Mouse (Mus musculus) liver, embryonic 16.5 days (tissue): ENCODE data around the gene Slc22a14. TPM values are rescaled to one million over a fixed set of nuclear protein-coding genes. Genes with fewer than 3 reads are reported as not detected.

Experiments
- ATAC-seq: fragments of 200-750 bp; cut with Nextera tagmentation; 2 replicates; pipeline ENCODE4 v1.8.0; 2017; ENCODE audit warnings: low read depth, mild to moderate bottlenecking, moderate number of reproducible peaks, moderate library complexity
- H3K27ac ChIP-seq: fragments of 300-500 bp; sonication (generic); 2 replicates; pipeline ENCODE4 v1.5.1; 2014; ENCODE audit warnings: mild to moderate bottlenecking, low read length
- H3K27me3 ChIP-seq: fragments of 300-500 bp; sonication (generic); 2 replicates; pipeline ENCODE4 v1.6.1; 2014; ENCODE audit warnings: low read depth, low read length, mixed read lengths; ENCODE audit not compliant: control insufficient read depth, insufficient read depth
- H3K36me3 ChIP-seq: fragments of 300-500 bp; sonication (generic); 2 replicates; pipeline ENCODE4 v1.6.1; 2014; ENCODE audit warnings: mild to moderate bottlenecking; ENCODE audit not compliant: control insufficient read depth, insufficient read depth
- H3K4me1 ChIP-seq: fragments of 300-500 bp; sonication (generic); 2 replicates; pipeline ENCODE4 v1.6.1; 2014; ENCODE audit warnings: low read depth, low read length, mixed read lengths; ENCODE audit not compliant: control insufficient read depth
- H3K4me2 ChIP-seq: fragments of 300-500 bp; sonication (generic); 2 replicates; pipeline ENCODE4 v1.6.1; 2014; ENCODE audit warnings: low read depth, low read length, mixed read lengths
- H3K4me3 ChIP-seq: fragments of 300-500 bp; sonication (generic); 2 replicates; pipeline ENCODE4 v1.5.1; 2014; ENCODE audit warnings: low read depth, mild to moderate bottlenecking, low read length
- H3K9ac ChIP-seq: fragments of 300-500 bp; sonication (generic); 2 replicates; pipeline ENCODE4 v1.6.1; 2014; ENCODE audit warnings: low read depth, low read length
- H3K9me3 ChIP-seq: fragments of 300-500 bp; sonication (generic); replicated peaks from 2 replicates; pipeline ENCODE4 v1.6.1; 2016; ENCODE audit warnings: low read length; ENCODE audit not compliant: control insufficient read depth
- WGBS: fragments of 180-500 bp; shearing (Covaris S2); extraction: QIAGEN DNeasy Blood & Tissue Kit; methylation state at CpG from one replicate; pipeline ENCODE4 v1.1.7; 2014; ENCODE audit not compliant: insufficient replicate concordance; 5-methylcytosine and 5-hydroxymethylcytosine counted together
- polyA plus RNA-seq: library from polyadenylated mRNA; unstranded; fragments of >200 nt; fragmentation: Nextera tagmentation; extraction: Ambion mirVana; gene quantifications from 2 replicates; pipeline ENCODE4 v1.2.1, GENCODE M21; 2015

The Slc22a14 gene
- polyA plus RNA-seq, 1 experiment from 2014 or later = not detected

DNA sequence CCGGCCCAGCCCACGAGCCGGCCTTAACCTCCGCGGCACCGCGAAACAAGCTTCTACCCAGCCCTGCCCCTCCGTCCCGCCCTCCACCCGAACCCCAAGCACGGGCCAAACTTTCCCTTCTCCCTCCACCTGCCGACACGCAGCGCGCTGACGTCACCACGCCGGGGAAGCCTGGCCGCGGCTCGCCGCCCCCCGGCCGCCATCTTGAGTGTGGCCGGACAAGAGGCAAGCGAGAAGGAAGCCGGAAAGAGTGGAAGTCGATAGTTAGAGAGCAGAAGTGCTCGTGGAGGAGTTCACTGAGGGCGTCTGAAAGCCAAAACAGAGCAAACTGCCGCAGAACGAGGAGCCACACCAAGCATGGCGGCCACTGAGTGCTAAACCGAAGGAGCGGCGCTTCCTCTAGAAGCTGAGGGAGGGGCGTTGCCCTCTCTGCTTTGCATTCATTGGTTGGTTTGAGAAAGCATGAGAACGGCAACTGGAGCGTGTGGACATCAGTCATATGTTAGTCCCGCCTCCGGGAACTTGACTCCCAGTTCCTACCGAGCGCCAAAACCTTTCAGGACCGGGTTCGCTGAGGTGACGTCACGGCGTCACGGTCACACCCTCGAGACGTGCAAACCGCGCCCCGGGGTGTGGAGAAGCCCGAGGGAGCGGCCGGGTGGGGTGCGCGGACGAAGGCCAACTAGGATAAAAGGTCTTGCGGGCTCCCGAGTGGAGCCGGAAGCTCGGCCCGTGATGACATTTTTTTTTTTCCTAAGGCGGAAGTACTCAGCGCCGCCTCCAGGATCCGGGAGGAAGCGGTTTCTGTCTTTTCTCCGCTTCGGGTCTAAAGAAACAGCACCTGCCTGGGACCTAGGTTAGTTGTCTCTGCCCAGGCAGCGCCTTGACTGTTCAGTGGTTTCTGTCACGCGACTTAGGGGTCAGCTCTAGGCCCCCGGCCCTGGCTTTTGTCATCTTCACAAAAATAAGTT is 42.8 kb downstream of the Slc22a14 start, which contains the start of gene Oxsr1:
Gene Oxsr1 (minus strand): TSS at position 139 of the 971 bp plus-strand sequence.
- H3K27ac ChIP-seq = peak within 1 kb of the TSS; percentile 99
- no peaks in the 10 kb centered on the region for H3K27me3 ChIP-seq
- no peaks in the 10 kb centered on the region for H3K9me3 ChIP-seq
- H3K4me2 ChIP-seq = peak within 1 kb of the TSS; percentile 83
- H3K4me3 ChIP-seq = peak within 1 kb of the TSS; percentile 88
- H3K36me3 ChIP-seq = no peaks in the 10 kb centered on the region
- peak within 1 kb of the TSS; percentile 89 for H3K9ac ChIP-seq
- ATAC-seq = peak; percentile 94
- peaks cover 20% of the 10 kb centered on the region for H3K4me1 ChIP-seq
- under 1% methylated on average over 76 of the region's 76 CpGs for WGBS

- Histone ChIP-seq H3K9ac (peak overlapping the region; percentile 86), H3K4me1 (peaks cover 20% of the 10 kb centered on the region), H3K4me2 (peak overlapping the region; percentile 83), H3K27me3 (no peaks in the 10 kb centered on the region), H3K36me3 (no peaks in the 10 kb centered on the region), H3K9me3 (no peaks in the 10 kb centered on the region), H3K27ac (peak overlapping the region; percentile 99), H3K4me3 (peak overlapping the region; percentile 88)
- ATAC-seq = peak; percentile 0; the same call in 1 of the 2 replicates
- under 1% methylated on average over 58 of the region's 59 CpGs for WGBS
Measured at GRCm38 (mm10) chr9:119321392-119322229, 43.7 kb downstream of the Slc22a14 start.

- WGBS = 7% methylated on average over 7 of the region's 7 CpGs
- no peak overlapping the region for H3K27ac ChIP-seq
- ATAC-seq = no peak
Measured at GRCm38 (mm10) chr9:119320946-119321345, 44.4 kb downstream of the Slc22a14 start.

GRCm38 (mm10) chr9:119320446-119320845 is 44.9 kb downstream of the Slc22a14 start:
- Histone ChIP-seq H3K4me1 (peaks cover 20% of the 10 kb centered on the region), H3K27me3 (no peaks in the 10 kb centered on the region), H3K27ac (no peak overlapping the region), H3K36me3 (no peaks in the 10 kb centered on the region), H3K4me2 (no peak overlapping the region), H3K4me3 (no peak overlapping the region; the same call in 1 of the 2 replicates), H3K9me3 (no peaks in the 10 kb centered on the region), H3K9ac (no peak overlapping the region)
- no peak for ATAC-seq
- WGBS = 82% methylated on average over 7 of the region's 7 CpGs

More at GRCm38 (mm10) chr9:119320946-119321345, 44.4 kb downstream of the Slc22a14 start:
- Histone ChIP-seq H3K4me3 (peak overlapping the region; percentile 88), H3K36me3 (no peaks in the 10 kb centered on the region), H3K27me3 (no peaks in the 10 kb centered on the region), H3K9me3 (no peaks in the 10 kb centered on the region), H3K4me1 (peaks cover 20% of the 10 kb centered on the region), H3K9ac (peak overlapping the region; percentile 86), H3K4me2 (peak overlapping the region; percentile 83)

DNA sequence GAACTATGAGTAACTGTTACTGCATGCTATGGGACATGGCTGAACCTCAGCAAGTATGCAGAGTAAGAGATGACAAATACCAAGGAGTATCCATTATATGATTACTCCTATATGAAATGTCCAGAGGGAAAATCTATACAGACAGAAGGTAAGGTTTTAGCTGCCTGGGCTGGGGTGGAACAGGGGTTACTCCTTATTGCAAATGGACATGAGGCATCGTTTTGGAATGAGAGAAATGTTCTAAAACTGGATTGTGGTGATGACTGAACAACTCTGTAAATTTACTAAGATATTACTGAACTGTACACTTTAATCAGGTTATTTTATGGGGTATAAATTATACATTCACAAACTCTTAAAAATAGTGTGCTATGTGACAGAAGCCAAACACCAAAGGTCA is 46.5 kb downstream of the Slc22a14 start:
- 81% methylated on average over 1 of the region's 1 CpGs for WGBS
- Histone ChIP-seq H3K9ac (no peak overlapping the region), H3K4me2 (no peak overlapping the region), H3K27ac (no peak overlapping the region), H3K4me1 (peaks cover 14% of the 10 kb centered on the region), H3K27me3 (no peaks in the 10 kb centered on the region), H3K36me3 (no peaks in the 10 kb centered on the region), H3K9me3 (no peaks in the 10 kb centered on the region), H3K4me3 (no peak overlapping the region)
- ATAC-seq = no peak

GRCm38 (mm10) chr9:119313096-119313495 is 52.3 kb downstream of the Slc22a14 start:
- no peak overlapping the region for H3K4me2 ChIP-seq
- no peak overlapping the region for H3K9ac ChIP-seq
- H3K4me3 ChIP-seq = no peak overlapping the region
- 88% methylated on average over 10 of the region's 10 CpGs for WGBS
- no peak overlapping the region for H3K27ac ChIP-seq
- no peaks in the 10 kb centered on the region for H3K27me3 ChIP-seq
- no peaks in the 10 kb centered on the region for H3K36me3 ChIP-seq
- H3K9me3 ChIP-seq = no peaks in the 10 kb centered on the region
- no peak for ATAC-seq
- H3K4me1 ChIP-seq = no peaks in the 10 kb centered on the region

DNA sequence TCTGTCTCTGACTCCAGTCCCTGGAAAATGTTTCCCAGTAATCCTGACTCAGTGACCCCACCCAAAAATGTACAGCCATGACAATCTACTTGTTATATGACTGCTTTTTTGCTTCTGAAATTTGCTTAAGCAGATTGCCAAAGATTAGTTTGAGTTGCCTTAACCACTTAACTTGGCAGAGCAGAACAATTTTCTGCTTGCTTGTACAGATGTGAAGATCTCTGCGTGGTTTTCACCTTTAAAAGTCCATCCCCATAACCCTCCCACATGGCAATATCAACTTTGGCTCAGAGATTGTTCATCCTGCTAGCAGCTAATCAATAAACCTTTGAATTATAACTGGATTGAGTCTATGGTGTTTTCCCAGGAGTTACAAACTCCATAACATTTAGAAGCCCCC is 56.3 kb downstream of the Slc22a14 start:
- no peaks in the 10 kb centered on the region for H3K4me1 ChIP-seq
- 69% methylated on average over 1 of the region's 1 CpGs for WGBS
- H3K27ac ChIP-seq = no peak overlapping the region
- ATAC-seq = no peak
- no peak overlapping the region for H3K9ac ChIP-seq
- H3K9me3 ChIP-seq = no peaks in the 10 kb centered on the region
- H3K36me3 ChIP-seq = no peaks in the 10 kb centered on the region
- no peak overlapping the region for H3K4me2 ChIP-seq
- no peak overlapping the region for H3K4me3 ChIP-seq
- H3K27me3 ChIP-seq = no peaks in the 10 kb centered on the region

DNA sequence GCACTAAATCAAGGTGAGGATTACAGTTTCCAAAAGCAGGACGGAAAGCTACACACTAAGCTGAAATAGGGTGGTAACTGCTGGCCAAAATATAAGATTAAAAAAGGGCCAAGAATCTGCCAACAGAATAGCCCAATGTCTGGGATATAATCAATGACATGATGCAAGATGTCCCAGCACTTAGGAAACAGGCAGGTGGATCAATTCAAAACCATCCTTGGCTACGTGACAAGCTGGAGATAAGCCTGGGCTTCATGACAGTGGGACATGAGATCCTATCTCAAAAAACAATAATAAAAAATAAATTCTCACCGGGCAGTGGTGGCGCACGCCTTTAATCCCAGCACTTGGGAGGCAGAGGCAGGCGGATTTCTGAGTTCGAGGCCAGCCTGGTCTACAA is 59.5 kb downstream of the Slc22a14 start:
- Histone ChIP-seq H3K9me3 (no peaks in the 10 kb centered on the region), H3K9ac (no peak overlapping the region), H3K4me1 (no peaks in the 10 kb centered on the region), H3K4me3 (no peak overlapping the region), H3K4me2 (no peak overlapping the region), H3K27ac (no peak overlapping the region), H3K27me3 (no peaks in the 10 kb centered on the region), H3K36me3 (no peaks in the 10 kb centered on the region)
- WGBS = 74% methylated on average over 7 of the region's 7 CpGs
- ATAC-seq = 0 out of 2 replicates have a peak, but pooled peaks have one; percentile 45
